Mouse (Mus musculus) kidney, postnatal 4 days (tissue): ENCODE results near the gene Gm17267.
"Not testable (repeated sequence)": the region's sequence is repeated elsewhere in the genome, so short reads cannot be mapped to it uniquely, and the experiment has no call there.

Experiments used
- DNase-seq, 2 experiments: peaks; one replicate each; pipeline ENCODE4 v3.0.0; 2021; ENCODE audit warnings: mixed read lengths in 2 of 2

The Gm17267 gene

GRCm38 (mm10) chrX:126017257-126017656 lies at the start of gene Gm17267:
TSS of gene Gm17267 (plus strand) at chrX:126017557.
- not testable (repeated sequence) for DNase-seq
